Mouse (Mus musculus) testis, adult 2 months (tissue): Measurements from ENCODE around the gene Matn4.

Source experiments
- CTCF ChIP-seq: fragments of 200-500 bp; IDR thresholded peaks from 2 replicates; pipeline ENCODE4 v1.5.1; 2012; ENCODE audit warnings: low read depth, mild to moderate bottlenecking, inconsistent platforms, low read length, moderate library complexity; ENCODE audit not compliant: control insufficient read depth, insufficient read depth, insufficient replicate concordance
- POLR2A ChIP-seq: fragments of 200-500 bp; IDR thresholded peaks from 2 replicates; pipeline ENCODE4 v1.6.1; 2012; ENCODE audit warnings: low read depth, mild to moderate bottlenecking, inconsistent platforms, low read length, moderate library complexity; ENCODE audit not compliant: control insufficient read depth

- TF ChIP-seq POLR2A = no peak
- no peak for TF ChIP-seq CTCF
Observed at GRCm38 (mm10) chr2:164439001-164439421, 34.1 kb upstream of the Matn4 start.
